Mouse (Mus musculus): ENCODE results near the gene Gnas.
"Not testable (repeated sequence)": the region's sequence is repeated elsewhere in the genome, so short reads cannot be mapped to it uniquely, and the experiment has no call there.

The Gnas gene

DNA sequence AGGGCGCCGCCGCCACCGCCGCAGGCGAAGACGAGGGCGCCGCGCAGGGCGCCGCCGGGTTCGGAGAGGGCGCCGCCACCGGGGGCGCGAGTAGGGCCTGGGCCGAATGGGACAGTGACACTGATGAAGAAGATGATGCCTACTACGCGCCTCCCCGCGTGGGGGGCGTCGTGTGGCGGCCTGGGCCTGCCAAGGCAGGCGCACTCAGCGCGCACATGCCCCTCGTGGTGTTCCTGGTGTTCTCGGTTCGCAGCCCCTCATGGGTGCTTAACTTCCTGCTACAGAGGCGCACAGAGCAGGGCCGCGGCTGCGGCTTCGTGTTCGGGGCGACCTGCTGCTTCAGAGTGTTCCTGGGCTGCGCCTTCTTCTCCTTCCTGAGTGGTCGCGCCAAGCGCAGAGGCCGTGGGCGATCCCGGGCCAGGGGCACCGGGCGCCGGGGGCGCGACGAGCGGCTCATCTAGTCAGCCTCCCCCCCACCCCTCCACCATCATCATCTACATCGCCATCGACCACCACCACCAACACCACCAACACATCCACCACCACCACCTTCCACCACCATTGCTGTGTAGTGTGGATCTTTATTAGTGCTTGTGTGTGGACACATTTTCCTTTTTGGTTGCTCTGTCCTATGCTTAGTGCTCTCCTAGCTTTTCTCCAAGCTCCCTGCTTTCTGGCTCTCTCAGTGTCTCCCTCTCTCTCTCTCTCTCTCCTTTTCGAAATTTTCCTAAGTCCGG, 45.0 kb downstream of the Gnas start:
- DNase-seq = peak; percentile 48

DNA sequence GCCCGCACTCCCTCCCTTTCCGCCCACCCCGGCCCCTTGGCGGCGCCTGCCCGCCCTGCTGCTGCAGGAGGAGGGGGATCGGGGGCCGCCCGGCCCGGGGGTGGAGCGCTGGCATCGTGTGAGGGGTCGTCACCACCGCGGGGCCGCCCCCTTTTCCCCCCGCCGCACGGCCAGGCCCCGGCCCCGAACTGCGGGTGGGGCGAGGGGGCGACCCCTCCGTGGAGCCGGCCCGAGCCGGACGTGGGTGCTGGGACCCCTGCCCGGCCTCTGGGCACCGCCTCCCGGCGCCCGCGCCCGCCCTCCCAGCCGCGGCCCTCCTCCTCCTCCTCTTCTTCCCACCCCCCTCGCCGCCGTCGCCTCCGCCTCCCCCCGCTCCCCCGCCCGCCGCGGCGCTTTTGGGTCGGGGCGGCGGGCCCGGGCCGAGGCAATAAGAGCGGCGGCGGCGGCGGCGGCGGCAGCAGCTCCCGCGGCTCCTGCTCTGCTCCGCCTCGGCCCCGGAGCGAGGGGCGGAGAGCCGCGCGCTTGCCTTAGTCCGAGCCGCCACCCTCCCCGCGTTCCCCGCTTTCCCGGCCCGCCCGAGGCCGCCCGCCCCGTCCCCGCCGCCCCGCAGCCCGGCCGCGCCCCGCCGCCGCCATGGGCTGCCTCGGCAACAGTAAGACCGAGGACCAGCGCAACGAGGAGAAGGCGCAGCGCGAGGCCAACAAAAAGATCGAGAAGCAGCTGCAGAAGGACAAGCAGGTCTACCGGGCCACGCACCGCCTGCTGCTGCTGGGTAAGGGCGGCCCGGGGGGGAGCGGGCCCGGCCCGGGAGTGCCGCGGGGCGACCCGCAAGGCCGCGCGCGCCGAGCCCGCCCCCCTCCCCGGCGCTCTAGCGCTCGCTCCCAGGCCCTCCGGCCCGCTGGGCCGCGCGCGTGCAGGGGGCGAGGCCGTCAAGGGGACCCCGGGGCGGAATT, 45.8 kb downstream of the Gnas start:
- DNase-seq = peak; percentile 75

DNA sequence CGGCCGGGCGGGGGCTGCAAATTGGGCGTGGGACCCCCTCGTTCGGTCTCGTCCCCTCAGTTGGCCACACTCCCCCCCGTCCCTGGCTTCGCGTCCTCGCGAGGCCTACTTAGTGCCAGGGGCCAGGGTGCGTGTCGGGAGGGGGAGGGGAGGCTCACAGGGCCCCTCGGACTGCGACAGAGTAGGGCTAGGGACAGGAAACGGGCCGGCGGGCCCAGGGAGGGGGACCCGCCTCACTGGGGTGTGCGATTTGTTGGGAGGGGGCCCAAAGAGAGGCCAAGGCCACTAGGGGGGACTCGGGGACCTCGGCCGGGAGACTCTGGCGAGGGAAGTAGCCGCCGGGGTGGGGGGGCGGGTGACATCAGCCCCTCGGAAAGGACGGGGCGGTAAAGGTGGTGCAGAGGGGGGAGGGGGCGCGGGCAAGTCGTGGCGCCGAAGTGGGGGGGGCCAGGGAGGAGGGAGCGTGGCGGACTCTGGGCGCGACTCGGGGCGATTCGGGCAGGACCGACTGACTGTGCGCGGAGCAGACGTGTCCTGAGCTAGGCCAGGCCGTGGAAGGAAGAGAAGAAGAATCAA, 46.6 kb downstream of the Gnas start:
- DNase-seq = peak; percentile 76

DNA sequence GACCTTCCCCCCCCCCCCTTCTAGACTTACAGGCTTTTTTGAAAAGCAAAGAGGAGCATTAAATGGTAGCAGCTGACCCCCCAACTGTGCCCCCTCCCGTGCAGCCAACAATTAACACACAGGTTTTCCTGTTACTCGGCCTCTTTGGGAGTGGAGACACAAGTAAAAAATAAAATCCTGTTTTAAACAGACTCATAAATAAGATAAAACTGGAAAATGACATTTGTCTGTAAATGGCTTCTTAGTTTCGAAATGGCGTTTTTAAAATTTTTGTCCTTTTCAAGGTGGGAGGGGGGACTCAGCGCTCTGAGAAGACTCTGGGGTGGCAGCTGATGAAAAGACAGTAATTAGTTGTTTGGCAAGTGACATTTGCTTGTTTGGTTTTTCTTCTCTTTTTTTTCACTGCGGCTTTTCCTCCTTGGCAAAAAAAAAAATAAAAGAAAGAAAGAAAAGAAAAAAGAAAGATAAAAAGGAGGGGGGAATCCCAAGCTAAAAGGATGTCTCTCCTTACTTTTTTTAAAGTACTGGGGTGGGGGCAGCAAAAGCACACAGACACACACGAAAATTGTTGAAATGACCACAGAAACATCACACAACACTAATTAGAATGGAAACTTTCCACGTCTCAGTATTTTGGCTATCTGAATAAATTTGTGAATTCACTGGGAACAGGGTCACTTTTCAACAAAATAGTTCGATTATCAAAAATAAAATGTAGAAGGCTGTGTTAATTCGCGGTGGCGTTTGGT, 47.3 kb downstream of the Gnas start:
- DNase-seq = no peak

DNA sequence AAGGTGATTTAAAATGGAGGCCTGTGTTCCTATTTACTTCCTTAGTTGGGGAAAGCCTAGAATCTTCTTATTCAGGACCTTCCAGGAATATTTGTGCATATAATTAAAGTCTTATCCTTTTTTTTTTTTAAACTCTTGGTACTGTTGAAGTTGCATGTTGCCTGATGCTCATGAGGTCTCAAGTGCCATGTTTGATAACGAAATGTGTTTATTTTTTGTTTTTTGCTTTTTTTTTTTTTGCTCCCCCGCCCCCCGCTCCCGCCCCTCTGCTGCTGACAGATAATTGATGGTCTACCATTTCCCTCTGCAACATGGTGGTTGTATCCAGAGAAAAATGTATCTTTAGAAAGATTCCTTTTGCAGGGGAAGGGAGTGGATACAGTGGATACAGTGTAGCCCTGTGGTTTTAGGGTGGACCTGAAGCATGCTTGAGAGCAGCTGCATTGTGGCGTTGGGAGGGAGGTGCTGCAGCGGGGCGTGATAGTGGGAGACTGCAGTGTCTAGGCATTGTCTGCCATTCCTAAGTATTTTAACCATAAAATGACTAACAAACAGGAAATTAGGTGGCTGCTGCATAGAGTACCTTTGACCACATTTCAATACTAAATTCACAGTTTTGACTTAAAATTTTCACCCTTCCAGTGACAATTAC, 49.2 kb downstream of the Gnas start:
- no peak for DNase-seq

DNA sequence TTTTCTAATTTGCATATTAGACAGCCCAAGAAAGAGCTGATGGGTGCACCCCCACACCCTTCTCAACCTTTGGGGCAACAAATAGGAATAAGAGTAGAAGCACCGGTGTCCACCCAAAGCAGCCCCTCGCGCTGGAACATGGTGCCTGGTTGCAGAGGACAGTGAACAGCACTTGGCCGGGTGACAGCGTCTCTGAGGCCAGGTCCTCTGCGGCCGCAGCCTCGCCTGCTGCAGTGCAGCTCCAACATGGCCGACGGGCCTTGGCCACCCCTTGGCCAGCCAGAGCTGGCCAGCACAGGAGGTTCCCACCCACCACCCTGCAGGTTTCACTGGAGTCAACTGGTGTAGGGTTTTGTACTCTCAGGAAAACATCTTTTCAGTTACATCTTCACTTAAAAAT, 50.3 kb downstream of the Gnas start:
- peak; percentile 8 for DNase-seq

DNA sequence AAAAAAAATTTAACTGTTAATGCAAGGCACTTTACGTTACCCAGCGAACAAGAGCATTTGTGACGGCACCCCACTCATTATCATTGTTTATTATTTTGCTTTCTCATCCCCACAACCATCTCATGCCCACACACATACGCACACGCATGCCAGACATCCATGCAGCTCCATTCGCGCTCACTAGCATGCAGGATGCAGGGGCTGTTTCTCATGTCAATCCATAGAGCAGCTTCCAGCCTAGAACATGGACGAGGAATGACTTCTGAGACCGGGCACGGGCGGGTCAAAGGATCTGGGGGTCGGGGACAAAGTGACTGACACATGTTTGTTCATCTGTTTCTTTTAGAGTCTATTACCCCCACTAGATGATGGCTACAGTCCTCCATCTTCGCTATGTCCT, 53.2 kb downstream of the Gnas start:
- no peak for DNase-seq

DNA sequence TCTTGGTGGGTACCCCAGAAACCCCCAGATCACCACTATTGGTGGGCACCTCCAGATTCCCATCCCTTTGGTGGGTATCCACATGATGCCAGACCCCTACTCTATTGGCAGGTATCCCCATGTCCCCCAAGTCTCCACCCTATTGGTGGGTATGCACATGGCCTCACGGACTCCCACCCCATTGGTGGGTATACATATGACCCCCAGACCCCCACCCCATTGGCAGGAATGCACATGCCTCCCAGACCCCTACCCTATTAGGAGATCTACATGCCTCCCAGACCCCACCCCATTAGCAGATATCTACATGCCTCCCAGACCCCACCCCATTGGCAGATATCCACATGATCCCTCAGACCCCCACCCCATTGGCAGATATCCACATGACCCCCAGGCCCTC, 55.6 kb downstream of the Gnas start:
- DNase-seq = no peak

DNA sequence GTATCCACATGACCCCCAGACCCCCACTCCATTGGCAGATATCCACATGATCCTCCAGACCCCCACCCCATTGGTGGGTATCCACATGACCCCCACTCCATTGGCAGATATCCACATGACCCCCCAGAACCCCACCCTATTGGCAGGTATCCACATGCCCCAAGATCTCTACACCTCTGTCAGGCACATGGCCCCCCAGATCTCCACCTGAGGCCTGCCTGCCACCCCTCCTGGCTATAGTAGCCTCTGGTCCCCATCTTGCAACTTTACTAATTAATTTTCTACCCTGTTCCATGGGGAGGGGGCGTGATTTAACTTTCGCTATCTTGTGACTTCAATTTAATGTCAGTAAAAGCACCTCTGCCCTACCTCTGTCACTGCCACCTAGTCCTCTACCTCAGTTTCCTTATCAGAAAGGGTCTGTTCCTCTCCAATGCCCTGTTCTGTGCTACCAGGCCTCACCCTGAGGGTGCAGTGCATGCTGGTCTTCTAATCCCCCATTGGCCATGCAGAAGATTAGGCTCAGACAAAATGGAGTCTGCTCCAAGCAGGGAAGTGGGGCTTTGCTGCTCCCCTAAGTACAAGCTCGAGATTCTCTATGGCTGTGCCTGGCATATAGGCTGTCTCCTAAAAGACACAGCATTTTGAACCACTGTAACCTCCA, 56.2 kb downstream of the Gnas start:
- DNase-seq = no peak

DNA sequence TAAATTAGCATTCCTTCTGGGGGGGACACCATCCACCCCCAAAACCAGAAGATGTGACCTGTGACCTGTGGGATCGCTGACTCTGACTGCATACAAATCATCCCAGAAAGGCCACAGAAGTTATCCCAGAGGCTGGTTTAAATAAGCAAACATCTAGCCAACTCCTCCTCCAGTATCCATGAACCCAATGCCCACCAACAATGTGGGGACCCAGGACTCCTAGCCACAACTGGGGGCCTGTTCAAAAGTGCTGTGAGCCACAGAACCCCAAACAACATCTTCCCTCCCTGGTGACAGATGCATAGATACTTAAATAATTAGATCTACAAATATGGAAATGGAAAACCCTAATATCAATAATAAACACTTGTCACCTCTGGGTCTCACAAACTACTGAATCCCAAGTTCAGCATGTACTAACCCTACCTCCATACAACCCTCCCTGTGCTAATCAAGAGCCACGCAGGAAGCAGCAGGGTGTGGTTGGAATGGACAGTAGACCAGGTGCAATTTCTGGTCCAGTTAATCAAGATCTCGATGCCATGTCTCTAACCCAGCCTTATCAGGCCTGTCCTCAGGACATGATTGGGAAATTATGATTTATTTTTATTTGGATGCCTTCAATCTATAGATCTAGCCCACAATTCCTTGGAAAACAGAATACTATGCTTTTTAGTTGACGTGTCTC, 56.9 kb downstream of the Gnas start:
- no peak for DNase-seq

DNA sequence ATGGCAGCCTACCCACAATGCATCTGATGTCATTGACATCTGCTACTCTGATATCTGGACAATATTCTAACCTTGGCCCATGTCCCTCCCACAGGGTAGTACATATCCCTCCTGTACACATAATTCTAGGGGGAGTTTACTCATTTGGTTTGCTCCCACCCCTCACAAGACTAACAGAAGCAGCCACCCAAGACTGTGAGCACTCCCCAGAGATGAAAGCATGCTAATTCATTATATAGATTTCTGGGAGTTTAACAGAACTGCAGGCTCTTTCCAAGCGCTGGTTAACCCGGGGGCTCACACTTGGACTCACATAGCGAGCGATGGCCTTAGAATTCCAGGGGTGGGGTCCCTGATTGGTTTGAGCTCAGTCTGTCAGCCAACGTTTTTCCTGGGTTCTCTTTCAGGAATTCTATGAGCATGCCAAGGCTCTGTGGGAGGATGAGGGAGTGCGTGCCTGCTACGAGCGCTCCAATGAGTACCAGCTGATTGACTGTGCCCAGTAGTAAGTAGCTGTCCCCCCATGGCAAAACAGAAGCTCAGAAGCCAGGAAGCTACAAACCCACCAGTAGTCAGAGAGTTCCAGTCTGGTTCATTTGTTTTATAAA, 58.8 kb downstream of the Gnas start:
- DNase-seq = peak; percentile 28

DNA sequence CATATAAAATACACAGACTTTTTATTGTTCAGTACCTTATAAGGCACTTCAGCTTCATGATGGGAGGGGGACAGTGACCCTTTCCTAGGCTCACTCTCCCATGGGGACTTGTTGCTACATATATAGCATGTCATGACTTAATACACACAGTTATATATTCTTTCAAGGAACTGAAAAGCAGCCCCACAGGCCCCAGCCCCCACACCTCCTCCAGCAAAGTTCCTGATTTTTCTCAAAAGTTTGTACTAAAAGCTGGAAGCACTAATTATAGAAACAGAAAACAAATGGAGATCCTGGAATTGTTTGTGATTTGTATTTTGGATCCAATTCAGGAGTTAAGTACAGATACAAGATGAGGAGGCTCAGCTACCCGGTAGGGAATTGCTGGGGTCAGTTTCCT, 59.4 kb downstream of the Gnas start:
- DNase-seq = no peak

DNA sequence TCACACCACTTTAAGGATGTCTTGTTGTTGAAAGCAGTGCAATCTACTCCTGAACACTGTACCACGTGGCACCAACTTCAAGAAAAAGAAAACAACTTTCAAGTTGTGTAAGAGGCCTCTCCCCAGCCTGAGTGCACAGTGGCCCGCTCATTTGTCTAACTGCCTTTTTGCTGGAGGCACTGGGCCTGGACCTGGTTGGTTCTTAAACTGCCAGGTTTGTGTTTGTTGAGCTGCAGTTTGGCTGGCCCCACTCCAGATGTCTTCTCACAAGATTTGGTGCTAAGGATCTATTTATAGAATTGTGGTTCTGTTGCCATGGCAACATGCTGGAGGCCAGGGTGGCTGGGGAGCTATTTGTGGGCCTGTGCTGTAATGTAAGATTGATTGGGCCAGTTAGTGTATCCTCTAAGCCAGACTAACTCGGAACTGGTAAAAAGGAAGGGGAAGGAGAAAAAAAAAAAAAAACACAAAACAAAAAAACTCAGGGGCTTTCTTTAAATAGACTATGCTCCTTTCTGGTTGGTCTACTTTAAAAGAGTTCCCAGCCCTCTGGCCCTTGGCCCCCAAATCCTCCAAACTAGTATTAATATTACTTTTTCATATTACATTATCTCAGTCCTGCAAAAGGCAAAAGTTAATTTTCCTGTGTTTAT, 60.0 kb downstream of the Gnas start:
- DNase-seq = peak; percentile 94

DNA sequence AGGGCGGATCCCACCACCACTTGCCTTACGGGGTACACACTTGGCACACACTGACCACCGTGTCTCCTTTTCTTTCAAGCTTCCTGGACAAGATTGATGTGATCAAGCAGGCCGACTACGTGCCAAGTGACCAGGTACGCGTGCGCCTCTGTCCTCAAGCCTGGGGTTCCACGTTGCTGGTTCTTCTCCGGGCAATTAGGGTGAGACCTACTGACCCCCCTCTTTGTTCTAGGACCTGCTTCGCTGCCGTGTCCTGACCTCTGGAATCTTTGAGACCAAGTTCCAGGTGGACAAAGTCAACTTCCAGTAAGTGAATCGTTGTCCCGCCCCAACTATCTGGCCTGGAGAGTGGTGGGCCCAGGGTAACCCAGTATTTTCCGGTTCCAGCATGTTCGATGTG, 60.9 kb downstream of the Gnas start:
- peak; percentile 12 for DNase-seq

DNA sequence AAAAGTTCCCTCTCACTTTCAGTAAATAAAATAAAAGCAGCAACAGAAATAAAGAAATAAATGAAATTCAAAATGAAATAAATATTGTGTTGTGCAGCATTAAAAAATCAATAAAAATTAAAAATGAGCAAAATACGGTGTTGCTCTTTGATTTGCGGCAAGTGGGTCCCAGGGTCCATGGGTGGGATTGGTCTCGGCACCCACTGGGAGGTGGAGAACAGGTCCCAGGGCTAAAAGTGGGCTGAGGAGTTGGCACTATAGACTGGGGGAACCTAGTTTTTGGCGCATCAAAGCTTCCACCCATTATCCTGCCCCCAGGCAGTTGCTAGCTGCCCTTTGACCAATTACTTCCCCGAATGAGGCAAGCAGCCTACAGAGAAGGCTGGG, 62.5 kb downstream of the Gnas start, which contains the start of gene Gm20721:
Gene Gm20721 (minus strand): TSS at position 101 of the 387 bp plus-strand sequence.
- no peak for DNase-seq

DNA sequence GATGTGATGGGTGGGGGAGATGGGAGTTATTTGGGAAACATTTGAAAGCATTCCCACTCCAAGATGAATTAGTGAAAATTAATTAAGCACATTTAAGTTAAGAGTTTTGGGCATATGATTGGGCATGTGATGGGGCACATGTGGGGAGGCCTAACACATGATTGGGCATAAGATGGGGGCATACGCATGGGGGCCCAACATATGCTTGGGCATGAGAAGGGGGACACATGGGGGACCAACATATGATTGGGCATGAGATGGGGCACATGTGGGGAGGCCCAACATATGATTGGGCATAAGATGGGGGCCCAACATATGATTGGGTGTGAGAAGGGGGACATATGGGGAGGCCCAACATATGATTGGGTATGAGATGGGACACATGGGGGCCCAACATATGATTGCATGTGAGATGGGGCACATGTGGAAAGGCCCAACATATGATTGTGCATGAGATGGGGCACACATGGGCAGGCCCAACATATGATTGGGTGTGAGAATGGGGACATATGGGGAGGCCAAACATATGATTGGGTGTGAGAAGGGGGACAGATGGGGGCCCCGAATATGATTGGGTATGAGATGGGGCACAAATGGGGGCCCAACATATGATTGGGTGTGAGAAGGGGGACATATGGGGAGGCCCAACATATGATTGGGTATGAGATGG, 63.0 kb downstream of the Gnas start:
- DNase-seq = not testable (repeated sequence)

DNA sequence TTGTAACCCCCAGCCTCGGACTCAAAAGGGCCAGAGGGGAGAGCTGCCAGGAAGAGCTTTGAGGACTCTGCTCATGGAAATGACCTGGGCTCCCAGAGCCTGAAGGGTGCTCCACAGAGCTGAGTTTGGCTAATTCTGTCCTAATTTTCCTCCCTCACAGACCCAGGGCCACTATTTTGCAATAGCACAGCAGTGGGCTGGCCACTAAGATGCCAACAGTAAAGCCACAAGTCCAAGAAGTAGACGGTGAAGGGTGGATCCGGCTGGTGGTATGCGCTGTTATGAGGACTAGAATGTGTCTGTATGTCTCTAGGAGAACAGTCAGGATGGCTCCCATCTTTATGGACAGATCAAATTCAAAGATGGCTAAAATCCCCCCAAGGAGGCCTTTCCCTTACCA, 74.4 kb downstream of the Gnas start:
- DNase-seq = no peak

DNA sequence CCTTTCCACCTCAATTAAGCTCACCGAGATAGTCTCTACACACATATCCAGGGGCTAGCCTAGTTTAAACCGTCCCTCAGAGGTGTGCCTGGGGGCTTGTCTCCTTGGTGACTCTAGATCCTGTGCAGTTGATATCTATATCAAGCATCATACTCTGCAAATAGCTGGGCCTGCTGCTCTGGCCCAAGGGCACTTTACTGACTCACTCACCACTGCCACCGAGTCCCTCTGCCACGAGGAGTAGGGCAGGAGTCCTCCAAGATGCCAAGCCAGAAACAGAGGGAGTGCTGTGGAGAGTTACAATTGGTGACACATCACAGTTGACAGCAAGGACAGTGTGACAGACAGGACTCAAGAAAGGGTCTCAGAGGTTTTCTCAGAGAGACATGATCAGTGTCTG, 75.5 kb downstream of the Gnas start:
- DNase-seq = no peak

DNA sequence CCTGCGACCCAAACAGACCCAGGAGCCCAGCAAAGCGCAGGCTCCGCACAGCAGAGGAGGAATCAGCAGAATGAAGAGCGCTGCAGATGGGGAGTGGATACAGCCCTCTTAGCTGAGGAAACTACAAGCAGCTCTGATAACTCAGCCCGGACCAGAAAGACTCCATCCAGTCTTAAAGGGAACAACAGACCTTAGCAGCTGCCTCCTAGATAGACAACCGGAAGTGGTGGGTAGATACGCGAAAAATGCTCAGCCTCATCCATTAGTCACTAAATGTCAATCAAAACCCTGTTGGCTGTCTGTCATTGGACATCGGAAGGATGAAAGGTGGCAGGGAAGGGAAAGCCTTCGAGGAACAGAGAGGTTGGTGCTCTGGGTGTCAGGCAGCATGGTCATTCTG, 82.5 kb downstream of the Gnas start:
- no peak for DNase-seq

DNA sequence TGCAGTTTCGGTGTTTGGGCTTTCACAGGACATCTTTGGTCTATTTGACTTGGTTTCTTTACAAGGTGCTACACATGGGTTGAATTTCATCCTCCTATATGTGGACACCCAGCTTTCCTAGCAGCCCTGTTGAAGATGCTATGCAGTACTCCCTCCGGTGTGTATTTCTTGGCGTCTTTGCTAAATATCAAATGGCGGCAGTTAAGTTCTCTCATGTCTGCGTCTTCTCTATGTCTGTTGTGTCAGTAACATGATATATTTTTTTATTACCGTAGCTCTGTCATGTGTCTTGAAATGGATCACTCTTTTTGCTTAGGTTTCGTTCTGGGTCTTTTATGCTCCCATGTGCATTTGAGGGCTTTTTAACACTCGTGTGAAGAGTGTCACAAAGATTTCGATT, 96.9 kb downstream of the Gnas start:
- DNase-seq = no peak
